Mouse (Mus musculus) layer of hippocampus, adult 2 months (tissue): ENCODE results near the gene Rragd. TPM values are rescaled to one million over a fixed set of nuclear protein-coding genes. Genes with fewer than 3 reads are reported as not detected.

Experiments used
- DNase-seq, 2 experiments: peaks; one replicate each; pipeline ENCODE4 v3.0.0; 2022; ENCODE audit warnings: low spot score in 2 of 2
- H3K27ac ChIP-seq: fragments of 200-600 bp; 2 replicates; pipeline ENCODE4 v1.8.1; 2022
- H3K4me3 ChIP-seq: fragments of 200-600 bp; 2 replicates; pipeline ENCODE4 v1.8.1; 2022; ENCODE audit warnings: mild to moderate bottlenecking
- CTCF ChIP-seq: fragments of 200-600 bp; conservative IDR thresholded peaks from 2 replicates; pipeline ENCODE4 v1.8.1; 2022; ENCODE audit warnings: antibody characterized with exemption, mild to moderate bottlenecking, moderate library complexity
- total RNA-seq, 2 experiments: library from RNA; stranded (reverse); gene quantifications; 2 replicates each; pipeline ENCODE4 v1.2.3; 2021

Gene Rragd
- total RNA-seq, 2 experiments from 2014 or later, result 62.1 to 68.2 TPM

- Histone ChIP-seq H3K27ac (no peak overlapping the region), H3K4me3 (no peak overlapping the region)
- no peak for TF ChIP-seq CTCF
- no peak for DNase-seq
Measured at GRCm38 (mm10) chr4:33067331-33067730, 84.5 kb downstream of the Rragd start.

DNA sequence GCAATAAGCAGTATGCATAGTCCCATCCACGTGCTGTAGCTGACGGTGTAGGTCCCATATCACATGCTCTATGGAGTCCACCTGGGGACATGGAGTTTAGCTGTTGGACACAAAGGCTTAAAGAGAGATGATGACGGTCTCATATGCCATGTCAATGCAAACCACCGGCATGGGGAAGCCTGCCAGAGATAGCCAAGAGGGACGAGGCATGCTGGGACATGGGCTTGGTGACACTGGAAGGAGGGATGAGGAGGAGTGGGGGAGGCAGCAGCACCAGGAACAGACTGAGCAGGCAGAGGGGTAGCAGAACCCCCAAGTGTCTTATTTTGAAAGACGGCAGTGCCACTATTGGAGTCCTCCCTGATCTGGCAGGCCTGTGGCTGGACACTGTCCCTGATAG is 85.0 kb downstream of the Rragd start:
- Histone ChIP-seq H3K27ac (no peak overlapping the region), H3K4me3 (no peak overlapping the region)
- TF ChIP-seq CTCF, result no peak
- no peak for DNase-seq

DNA sequence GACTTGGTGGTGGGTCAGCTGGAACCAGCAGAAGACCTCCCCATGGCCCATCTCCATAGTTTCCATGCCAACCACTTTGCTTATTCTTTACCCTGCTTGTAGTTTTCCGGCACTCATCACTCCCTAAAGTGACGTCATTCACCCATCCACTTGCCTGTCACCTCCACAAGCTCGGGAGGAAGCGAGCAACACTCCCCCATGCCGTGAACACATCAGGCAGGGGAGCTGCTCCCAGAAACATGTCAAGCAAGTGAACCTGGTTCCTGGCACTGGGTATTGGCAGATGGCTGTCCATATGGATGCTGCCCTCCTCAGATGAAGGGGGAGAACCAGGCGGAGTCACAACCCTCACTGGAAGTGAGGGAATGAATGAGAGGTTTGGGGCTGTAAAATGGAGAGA is 86.1 kb downstream of the Rragd start:
- Histone ChIP-seq H3K27ac (no peak overlapping the region), H3K4me3 (no peak overlapping the region)
- peak; percentile 47 to 63 for DNase-seq
- TF ChIP-seq CTCF, result no peak

DNA sequence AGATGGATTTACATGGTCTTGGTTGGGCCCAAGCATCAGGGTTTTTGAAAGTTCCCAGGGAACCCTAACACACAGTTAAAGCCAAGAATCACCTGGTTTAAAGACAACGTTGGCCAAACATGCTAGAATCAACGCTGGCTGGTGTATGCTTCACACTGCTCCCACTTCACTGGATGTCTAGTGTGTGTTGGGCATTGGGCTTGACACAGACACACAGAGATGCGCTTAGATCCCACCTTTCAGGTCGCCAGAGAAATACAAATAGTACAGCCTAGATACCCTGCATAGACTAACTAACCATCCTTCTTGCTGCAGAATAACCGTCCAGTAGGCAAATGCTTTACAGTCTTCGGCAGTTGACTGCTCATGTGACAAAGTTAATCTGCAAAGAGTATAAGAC is 87.5 kb downstream of the Rragd start:
- no peak overlapping the region for H3K4me3 ChIP-seq
- TF ChIP-seq CTCF, result no peak
- no peak for DNase-seq
- H3K27ac ChIP-seq, result no peak overlapping the region

GRCm38 (mm10) chr4:33071337-33071736 is 88.5 kb downstream of the Rragd start:
- Histone ChIP-seq H3K4me3 (no peak overlapping the region), H3K27ac (no peak overlapping the region)
- no peak for DNase-seq
- no peak for TF ChIP-seq CTCF

Other genes starting within 250 kb of the Rragd start
- 10 to 100 TPM; 37.4 to 39.8 TPM for gene Lyrm2, start 182.8 kb upstream of the Rragd start, total RNA-seq
- gene Ankrd6, start 32.2 kb upstream of the Rragd start, total RNA-seq, result 10 to 100 TPM; 39.6 TPM
- gene Ube2j1, start 48.4 kb downstream of the Rragd start, total RNA-seq, result 10 to 100 TPM; 93.4 to 94.8 TPM
- gene Gabrr2, start 80.0 kb downstream of the Rragd start, total RNA-seq, result under 1 TPM; 0.32 to 0.72 TPM
- gene Gabrr1, start 149.5 kb downstream of the Rragd start, total RNA-seq, result not detected
- gene Pm20d2, start 206.7 kb downstream of the Rragd start, total RNA-seq, result 10 to 100 TPM; 10.6 to 10.9 TPM
- 10 to 100 TPM; 25.7 to 26.6 TPM for gene Srsf12, start 226.0 kb downstream of the Rragd start, total RNA-seq